Mouse (Mus musculus): ENCODE data around the gene Gpatch8. TPM values are rescaled to one million over a fixed set of nuclear protein-coding genes. Genes with fewer than 3 reads are reported as not detected.
A peak's percentile ranks its signal among the peaks of the same experiment; 100 is the strongest.
"Not testable (repeated sequence)": the region's sequence is repeated elsewhere in the genome, so short reads cannot be mapped to it uniquely, and the experiment has no call there.

Gpatch8 gene
- total and polyA plus RNA-seq, 2 experiments from 2014 or later, result 24.8 to 53.3 TPM

GRCm38 (mm10) chr11:102566290-102566689 is 10.1 kb upstream of the Gpatch8 start:
- Histone ChIP-seq H3K4me1 (ENCODE audit: insufficient read depth, low read length) (no peaks in the 10 kb centered on the region), H3K9me3 (ENCODE audit: low read length) (no peaks in the 10 kb centered on the region), H3K4me2 (ENCODE audit: low read depth, low read length, poor library complexity, severe bottlenecking) (no peak overlapping the region), H3K9ac (replicated peaks; ENCODE audit: low read length, poor library complexity, severe bottlenecking) (no peak overlapping the region), H3K4me3 (ENCODE audit: low read depth, low read length) (no peak overlapping the region), H3K36me3 (ENCODE audit: insufficient read depth, low read length) (no peaks in the 10 kb centered on the region), H3K27ac (ENCODE audit: low read depth, low read length) (no peak overlapping the region), H3K27me3 (ENCODE audit: insufficient read depth, low read length) (no peaks in the 10 kb centered on the region)
- 90% methylated on average over 1 of the region's 1 CpGs for WGBS
- ATAC-seq (ENCODE audit: low FRiP score) (no peak), DNase-seq (ENCODE audit: low spot score) (no peak)
- TF ChIP-seq CTCF (IDR thresholded peaks at IDR 0.05), result no peak

- H3K9me3 ChIP-seq (ENCODE audit: low read length), result no peaks in the 10 kb centered on the region
- no peaks in the 10 kb centered on the region for H3K27me3 ChIP-seq (ENCODE audit: insufficient read depth, low read length)
- no peaks in the 10 kb centered on the region for H3K36me3 ChIP-seq (ENCODE audit: insufficient read depth, low read length)
- H3K9ac ChIP-seq (replicated peaks; ENCODE audit: low read length, poor library complexity, severe bottlenecking), result no peak overlapping the region
- ATAC-seq (ENCODE audit: low FRiP score), result no peak
- TF ChIP-seq CTCF (IDR thresholded peaks at IDR 0.05), result no peak
- no peak for DNase-seq (ENCODE audit: low spot score)
- no peaks in the 10 kb centered on the region for H3K4me1 ChIP-seq (ENCODE audit: insufficient read depth, low read length)
- no peak overlapping the region for H3K4me2 ChIP-seq (ENCODE audit: low read depth, low read length, poor library complexity, severe bottlenecking)
- no peak overlapping the region for H3K27ac ChIP-seq (ENCODE audit: low read depth, low read length)
- no peak overlapping the region for H3K4me3 ChIP-seq (ENCODE audit: low read depth, low read length)
Observed at GRCm38 (mm10) chr11:102565741-102566140, 9.5 kb upstream of the Gpatch8 start.

GRCm38 (mm10) chr11:102564952-102565671 is 8.9 kb upstream of the Gpatch8 start:
- H3K27ac ChIP-seq (ENCODE audit: low read depth, low read length); H3K36me3 ChIP-seq (ENCODE audit: insufficient read depth, low read length); H3K4me2 ChIP-seq (ENCODE audit: low read depth, low read length, poor library complexity, severe bottlenecking); H3K27me3 ChIP-seq (ENCODE audit: insufficient read depth, low read length); DNase-seq (ENCODE audit: low spot score); H3K4me3 ChIP-seq (ENCODE audit: low read depth, low read length); H3K9ac ChIP-seq (replicated peaks; ENCODE audit: low read length, poor library complexity, severe bottlenecking); ATAC-seq (ENCODE audit: low FRiP score); H3K9me3 ChIP-seq (ENCODE audit: low read length); H3K4me1 ChIP-seq (ENCODE audit: insufficient read depth, low read length): not testable (repeated sequence)
- 88% methylated on average over 14 of the region's 14 CpGs for WGBS

GRCm38 (mm10) chr11:102558704-102559103 is 2.5 kb upstream of the Gpatch8 start:
- H3K36me3 ChIP-seq (ENCODE audit: insufficient read depth, low read length), result no peaks in the 10 kb centered on the region
- ATAC-seq (ENCODE audit: low FRiP score), result no peak
- H3K9me3 ChIP-seq (ENCODE audit: low read length), result no peaks in the 10 kb centered on the region
- no peak overlapping the region for H3K9ac ChIP-seq (replicated peaks; ENCODE audit: low read length, poor library complexity, severe bottlenecking)
- 100% methylated on average over 3 of the region's 5 CpGs for WGBS
- DNase-seq (ENCODE audit: low spot score), result no peak
- no peak for TF ChIP-seq CTCF (IDR thresholded peaks at IDR 0.05)
- H3K4me1 ChIP-seq (ENCODE audit: insufficient read depth, low read length), result peaks cover 11% of the 10 kb centered on the region
- H3K27me3 ChIP-seq (ENCODE audit: insufficient read depth, low read length), result no peaks in the 10 kb centered on the region
- H3K27ac ChIP-seq (ENCODE audit: low read depth, low read length), result no peak overlapping the region
- H3K4me3 ChIP-seq (ENCODE audit: low read depth, low read length), result no peak overlapping the region
- H3K4me2 ChIP-seq (ENCODE audit: low read depth, low read length, poor library complexity, severe bottlenecking), result no peak overlapping the region

GRCm38 (mm10) chr11:102557386-102557785 is 1.2 kb upstream of the Gpatch8 start:
- H3K27me3 ChIP-seq (ENCODE audit: insufficient read depth, low read length), result no peaks in the 10 kb centered on the region
- no peak overlapping the region for H3K9ac ChIP-seq (replicated peaks; ENCODE audit: low read length, poor library complexity, severe bottlenecking)
- DNase-seq (ENCODE audit: low spot score), result no peak
- H3K36me3 ChIP-seq (ENCODE audit: insufficient read depth, low read length), result no peaks in the 10 kb centered on the region
- no peak overlapping the region for H3K4me2 ChIP-seq (ENCODE audit: low read depth, low read length, poor library complexity, severe bottlenecking)
- H3K4me1 ChIP-seq (ENCODE audit: insufficient read depth, low read length), result peaks cover 11% of the 10 kb centered on the region
- H3K9me3 ChIP-seq (ENCODE audit: low read length), result no peaks in the 10 kb centered on the region
- TF ChIP-seq CTCF (IDR thresholded peaks at IDR 0.05), result no peak
- ATAC-seq (ENCODE audit: low FRiP score), result no peak
- no peak overlapping the region for H3K27ac ChIP-seq (ENCODE audit: low read depth, low read length)
- 96% methylated on average over 1 of the region's 1 CpGs for WGBS
- H3K4me3 ChIP-seq (ENCODE audit: low read depth, low read length), result no peak overlapping the region

- peak overlapping the region; percentile 98; the same call in 1 of the 2 replicates for H3K27ac ChIP-seq (ENCODE audit: low read depth, low read length)
- no peak for DNase-seq (ENCODE audit: low spot score)
- no peaks in the 10 kb centered on the region for H3K9me3 ChIP-seq (ENCODE audit: low read length)
- H3K4me2 ChIP-seq (ENCODE audit: low read depth, low read length, poor library complexity, severe bottlenecking), result peak overlapping the region; percentile 72
- no peaks in the 10 kb centered on the region for H3K36me3 ChIP-seq (ENCODE audit: insufficient read depth, low read length)
- peaks cover 11% of the 10 kb centered on the region for H3K4me1 ChIP-seq (ENCODE audit: insufficient read depth, low read length)
- WGBS, result 21% methylated on average over 3 of the region's 3 CpGs
- H3K9ac ChIP-seq (replicated peaks; ENCODE audit: low read length, poor library complexity, severe bottlenecking), result no peak overlapping the region
- no peak for ATAC-seq (ENCODE audit: low FRiP score)
- TF ChIP-seq CTCF (IDR thresholded peaks at IDR 0.05), result 0 out of 2 replicates have a peak, but pooled peaks have one; percentile 33
- no peak overlapping the region for H3K4me3 ChIP-seq (ENCODE audit: low read depth, low read length)
- H3K27me3 ChIP-seq (ENCODE audit: insufficient read depth, low read length), result no peaks in the 10 kb centered on the region
Observed at GRCm38 (mm10) chr11:102556716-102557074, 503 bp upstream of the Gpatch8 start.
